Mouse (Mus musculus) ES-E14 (cell line): ENCODE measurements around the gene Slc15a4. TPM values are rescaled to one million over a fixed set of nuclear protein-coding genes. Genes with fewer than 3 reads are reported as not detected.

Source experiments
- DNase-seq: peaks from one replicate; pipeline ENCODE4 v3.0.0-alpha.2; 2013; ENCODE audit warnings: low read depth, low spot score
- H3K27ac ChIP-seq: 2 replicates; pipeline ENCODE4 v1.5.1; 2012; ENCODE audit warnings: low read depth, mild to moderate bottlenecking, low read length, moderate library complexity, mixed read lengths; ENCODE audit not compliant: poor library complexity, insufficient read depth, severe bottlenecking
- H3K36me3 ChIP-seq: 2 replicates; pipeline ENCODE4 v1.6.1; 2012; ENCODE audit warnings: mild to moderate bottlenecking, low read length, moderate library complexity, mixed read lengths; ENCODE audit not compliant: control insufficient read depth, poor library complexity, insufficient read depth, severe bottlenecking
- H3K4me1 ChIP-seq, 2 experiments: fragments of 150-350 bp in 1 of 2; sonication (generic) in 1 of 2; 2 replicates each; pipeline ENCODE4 v1.6.1; 2012; ENCODE audit warnings: low read length in 2 of 2, mild to moderate bottlenecking in 1 of 2, mixed read lengths in 1 of 2; ENCODE audit not compliant: control insufficient read depth in 2 of 2, insufficient read depth in 2 of 2, poor library complexity in 1 of 2
- H3K4me3 ChIP-seq, 2 experiments: fragments of 150-350 bp in 1 of 2; sonication (generic) in 1 of 2; 2 replicates each; pipeline ENCODE4 v1.5.1; 2012; ENCODE audit warnings: low read length in 2 of 2, low read depth in 1 of 2, mild to moderate bottlenecking in 1 of 2, mixed read lengths in 1 of 2; ENCODE audit not compliant: insufficient read depth in 1 of 2, poor library complexity in 1 of 2, severe bottlenecking in 1 of 2
- H3K9ac ChIP-seq: 2 replicates; pipeline ENCODE4 v1.6.1; 2012; ENCODE audit warnings: low read depth, mild to moderate bottlenecking, low read length, mixed read lengths; ENCODE audit not compliant: poor library complexity, insufficient read depth, severe bottlenecking
- H3K9me3 ChIP-seq: fragments of 150-350 bp; sonication (generic); 2 replicates; pipeline ENCODE4 v1.6.1; 2012; ENCODE audit warnings: low read depth, mild to moderate bottlenecking, low read length; ENCODE audit not compliant: control insufficient read depth, insufficient read depth
- CHD2 ChIP-seq: IDR thresholded peaks from 2 replicates; pipeline ENCODE4 v1.6.1; 2014; ENCODE audit warnings: mild to moderate bottlenecking, low read depth, low read length, inconsistent platforms
- HCFC1 ChIP-seq: IDR thresholded peaks from 2 replicates; pipeline ENCODE4 v1.6.1; 2012; ENCODE audit warnings: low read length, inconsistent platforms, borderline replicate concordance; ENCODE audit not compliant: insufficient read depth
- MAFK ChIP-seq: IDR thresholded peaks from 2 replicates; pipeline ENCODE4 v1.6.1; 2014; ENCODE audit warnings: mild to moderate bottlenecking, low read depth, low read length, inconsistent platforms; ENCODE audit not compliant: insufficient read depth
- ZC3H11A ChIP-seq: IDR thresholded peaks from 2 replicates; pipeline ENCODE4 v1.6.1; 2012; ENCODE audit warnings: low read depth, mild to moderate bottlenecking, inconsistent platforms, low read length, borderline replicate concordance
- ZNF384 ChIP-seq: IDR thresholded peaks from 2 replicates; pipeline ENCODE4 v1.6.1; 2012; ENCODE audit warnings: low read depth, low read length, inconsistent platforms
- in situ Hi-C, 2 experiments: fragments of 600-800 bp; cut with MboI; formaldehyde crosslinking; loops; one replicate each; pipeline ENCODE4 v1.15.1; 2025; ENCODE audit warnings: low sequenced_read_pairs in 2 of 2, inconsistent platforms in 1 of 2; ENCODE audit not compliant: unreplicated experiment in 2 of 2
- total RNA-seq: library from RNA; depleted of rRNA; stranded (reverse); fragments of 300-350 nt; gene quantifications from 2 replicates; pipeline ENCODE4 v1.2.3, GENCODE M21; 2012

Gene Slc15a4
- total RNA-seq, 1 experiment = 50.6 TPM

GRCm38 (mm10) chr5:127609191-127609714, 23.4 kb downstream of the Slc15a4 start:
- no peak overlapping the region for H3K27ac ChIP-seq
- peaks cover 28% of the 10 kb centered on the region for H3K36me3 ChIP-seq
- TF ChIP-seq HCFC1 (no peak), ZC3H11A (no peak), ZNF384 (no peak), MAFK (no peak), CHD2 (no peak)

GRCm38 (mm10) chr5:127607507-127607906, 25.2 kb downstream of the Slc15a4 start:
- Histone ChIP-seq H3K4me3 (no peak overlapping the region), H3K27ac (no peak overlapping the region), H3K4me1 (peaks cover 2 to 9% of the 10 kb centered on the region in 2 experiments; a peak in 1 of 4 replicates), H3K9me3 (no peaks in the 10 kb centered on the region; the same call in 1 of the 2 replicates), H3K9ac (no peak overlapping the region), H3K36me3 (peaks cover 40% of the 10 kb centered on the region)
- no peak for TF ChIP-seq ZNF384
- TF ChIP-seq HCFC1 = no peak
- no peak for TF ChIP-seq CHD2
- no peak for TF ChIP-seq MAFK
- no peak for TF ChIP-seq ZC3H11A
- in situ Hi-C loops = no loop called here
- DNase-seq = no peak

More at GRCm38 (mm10) chr5:127609191-127609714, 23.4 kb downstream of the Slc15a4 start:
- Histone ChIP-seq H3K9ac (no peak overlapping the region), H3K4me3 (no peak overlapping the region), H3K9me3 (no peaks in the 10 kb centered on the region; the same call in 1 of the 2 replicates), H3K4me1 (peaks cover 2 to 9% of the 10 kb centered on the region in 2 experiments; a peak in 1 of 4 replicates)
- DNase-seq = no peak
- in situ Hi-C loops = no loop called here

- Histone ChIP-seq H3K4me3 (no peak overlapping the region), H3K27ac (no peak overlapping the region), H3K9ac (no peak overlapping the region), H3K4me1 (peaks cover 0 to 3% of the 10 kb centered on the region in 2 experiments; a peak in 1 of 4 replicates), H3K9me3 (no peaks in the 10 kb centered on the region), H3K36me3 (peaks cover 65% of the 10 kb centered on the region)
- in situ Hi-C loops = no loop called here
- TF ChIP-seq MAFK (peak; percentile 81), ZC3H11A (no peak), CHD2 (no peak), HCFC1 (no peak)
- DNase-seq = no peak
These were observed 29.7 kb downstream of the Slc15a4 start for GRCm38 (mm10) chr5:127602996-127603395.

GRCm38 (mm10) chr5:127596862-127597261, 35.8 kb downstream of the Slc15a4 start:
- Histone ChIP-seq H3K4me1 (peaks cover 0 to 4% of the 10 kb centered on the region in 2 experiments; a peak in 1 of 4 replicates), H3K36me3 (peaks cover 73% of the 10 kb centered on the region), H3K9ac (no peak overlapping the region), H3K9me3 (no peaks in the 10 kb centered on the region), H3K4me3 (no peak overlapping the region), H3K27ac (no peak overlapping the region)
- TF ChIP-seq ZNF384 (no peak), HCFC1 (no peak), MAFK (no peak), ZC3H11A (no peak), CHD2 (no peak)
- in situ Hi-C loops = no loop called here
- DNase-seq = no peak
